Mouse (Mus musculus) midbrain, embryonic 14.5 days (tissue): ENCODE data around the gene Dync2h1. TPM values are rescaled to one million over a fixed set of nuclear protein-coding genes. Genes with fewer than 3 reads are reported as not detected.
"Not testable (repeated sequence)": the region's sequence is repeated elsewhere in the genome, so short reads cannot be mapped to it uniquely, and the experiment has no call there.

Source experiments
- ATAC-seq: fragments of 200-750 bp; cut with Nextera tagmentation; 2 replicates; pipeline ENCODE4 v1.8.0; 2017; ENCODE audit warnings: moderate number of reproducible peaks, moderate library complexity; ENCODE audit not compliant: low FRiP score, low TSS enrichment
- DNase-seq: peaks from one replicate; pipeline ENCODE4 v3.0.0-alpha.2; 2015
- H3K27ac ChIP-seq: fragments of 300-500 bp; sonication (generic); replicated peaks from 2 replicates; pipeline ENCODE4 v1.5.1; 2014; ENCODE audit warnings: mild to moderate bottlenecking, low read depth, low read length, moderate library complexity
- H3K27me3 ChIP-seq: fragments of 300-500 bp; sonication (generic); 2 replicates; pipeline ENCODE4 v1.6.1; 2014; ENCODE audit warnings: low read length, control low read depth, mixed read lengths; ENCODE audit not compliant: control insufficient read depth, insufficient read depth
- H3K36me3 ChIP-seq: fragments of 300-500 bp; sonication (generic); 2 replicates; pipeline ENCODE4 v1.6.1; 2014; ENCODE audit warnings: low read length, control low read depth; ENCODE audit not compliant: control insufficient read depth, insufficient read depth
- H3K4me1 ChIP-seq: fragments of 300-500 bp; sonication (generic); 2 replicates; pipeline ENCODE4 v1.6.1; 2014; ENCODE audit warnings: mild to moderate bottlenecking, antibody characterized with exemption, low read length, control low read depth; ENCODE audit not compliant: control insufficient read depth, insufficient read depth
- H3K4me2 ChIP-seq: fragments of 300-500 bp; sonication (generic); 2 replicates; pipeline ENCODE4 v1.6.1; 2014; ENCODE audit warnings: mild to moderate bottlenecking, low read length, moderate library complexity
- H3K4me3 ChIP-seq: fragments of 300-500 bp; sonication (generic); replicated peaks from 2 replicates; pipeline ENCODE4 v1.5.1; 2014; ENCODE audit warnings: low read depth, low read length
- H3K9ac ChIP-seq: fragments of 300-500 bp; sonication (generic); replicated peaks from 2 replicates; pipeline ENCODE4 v1.6.1; 2014; ENCODE audit warnings: mild to moderate bottlenecking, low read length, moderate library complexity
- H3K9me3 ChIP-seq: fragments of 300-500 bp; sonication (generic); 2 replicates; pipeline ENCODE4 v1.6.1; 2016; ENCODE audit warnings: low read length, control low read depth, mixed read lengths; ENCODE audit not compliant: control insufficient read depth
- WGBS: fragments of 180-500 bp; shearing (Covaris S2); extraction: QIAGEN DNeasy Blood & Tissue Kit; methylation state at CpG from one replicate; pipeline ENCODE4 v1.1.7; 2014; 5-methylcytosine and 5-hydroxymethylcytosine counted together
- polyA plus RNA-seq: library from polyadenylated mRNA; unstranded; fragments of >200 nt; fragmentation: Nextera tagmentation; extraction: Ambion mirVana; gene quantifications from 2 replicates; pipeline ENCODE4 v1.2.1, GENCODE M21; 2014

The Dync2h1 gene
- polyA plus RNA-seq, 1 experiment from 2014 or later, result 26.3 TPM

GRCm38 (mm10) chr9:6994275-6994674 is 190.0 kb downstream of the Dync2h1 start:
- Histone ChIP-seq H3K4me1 (no peaks in the 10 kb centered on the region), H3K4me3 (no peak overlapping the region), H3K9me3 (no peaks in the 10 kb centered on the region), H3K36me3 (peaks cover 24% of the 10 kb centered on the region), H3K27me3 (no peaks in the 10 kb centered on the region), H3K9ac (no peak overlapping the region), H3K4me2 (no peak overlapping the region), H3K27ac (no peak overlapping the region)
- DNase-seq (no peak), ATAC-seq (no peak)

DNA sequence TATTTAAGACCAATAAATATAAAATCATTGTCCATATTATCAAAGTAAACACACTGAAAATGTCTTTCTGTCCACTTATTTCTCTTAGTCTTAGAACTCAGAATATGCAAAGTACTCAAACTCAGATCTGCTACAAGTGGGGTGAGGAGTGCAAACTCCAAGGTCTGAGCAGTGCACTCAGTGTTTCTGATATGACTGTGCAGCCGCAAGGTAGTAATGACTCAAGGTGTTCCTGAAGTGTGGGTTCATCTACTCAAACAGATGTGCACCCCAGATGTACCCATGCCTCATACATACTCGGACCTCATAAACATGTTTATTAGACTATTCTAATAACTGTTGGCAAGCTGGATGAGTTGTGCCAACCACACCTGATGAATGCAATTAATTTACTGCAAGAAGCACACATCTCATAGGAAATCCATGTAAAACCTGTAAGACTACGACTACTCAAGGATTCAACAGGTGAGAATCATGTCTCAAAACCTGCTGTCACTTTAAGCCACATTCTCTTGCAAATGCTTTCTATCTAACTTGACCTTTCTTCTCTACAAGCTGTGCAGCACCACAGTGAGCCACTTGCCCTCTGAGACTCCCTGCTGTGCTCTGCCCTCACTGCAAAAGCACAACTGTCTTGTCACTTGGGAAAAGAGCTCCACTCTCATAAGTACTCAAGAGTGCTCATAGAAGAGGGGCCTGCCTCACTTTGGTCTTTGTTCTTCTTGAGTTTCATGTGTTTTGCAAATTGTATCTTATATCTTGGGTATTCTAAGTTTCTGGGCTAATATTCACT is 195.2 kb downstream of the Dync2h1 start:
- Histone ChIP-seq H3K9ac (no peak overlapping the region), H3K4me2 (no peak overlapping the region), H3K4me1 (no peaks in the 10 kb centered on the region), H3K9me3 (no peaks in the 10 kb centered on the region), H3K36me3 (peaks cover 9% of the 10 kb centered on the region; the same call in 1 of the 2 replicates), H3K27me3 (no peaks in the 10 kb centered on the region), H3K27ac (no peak overlapping the region), H3K4me3 (no peak overlapping the region)
- DNase-seq (no peak), ATAC-seq (no peak)
- WGBS, result 92% methylated on average over 3 of the region's 3 CpGs

DNA sequence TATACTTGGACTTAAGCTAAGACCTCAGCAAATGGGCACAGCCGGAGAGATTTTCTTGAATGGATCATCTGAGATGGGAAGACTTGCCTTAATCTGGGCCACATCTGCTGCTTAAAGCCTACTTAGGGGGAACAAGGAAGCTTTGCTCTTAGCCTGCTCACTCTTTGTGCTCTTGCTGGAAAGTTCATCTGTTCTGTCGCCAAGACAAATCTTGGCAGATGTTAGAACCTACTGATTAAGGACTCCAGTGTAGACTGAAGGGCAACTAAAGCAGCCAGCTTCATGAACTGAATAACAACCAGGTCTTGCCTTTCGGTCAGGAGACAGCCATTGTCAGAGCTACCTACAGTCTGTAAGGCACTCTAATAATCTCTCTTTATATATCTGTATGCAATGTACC is 198.1 kb downstream of the Dync2h1 start:
- Histone ChIP-seq H3K9ac (no peak overlapping the region), H3K27me3 (no peaks in the 10 kb centered on the region), H3K9me3 (no peaks in the 10 kb centered on the region), H3K36me3 (peaks cover 11% of the 10 kb centered on the region), H3K4me3 (no peak overlapping the region), H3K27ac (no peak overlapping the region), H3K4me1 (no peaks in the 10 kb centered on the region), H3K4me2 (no peak overlapping the region)
- DNase-seq (no peak), ATAC-seq (no peak)
- WGBS, result 91% methylated on average over 3 of the region's 3 CpGs

DNA sequence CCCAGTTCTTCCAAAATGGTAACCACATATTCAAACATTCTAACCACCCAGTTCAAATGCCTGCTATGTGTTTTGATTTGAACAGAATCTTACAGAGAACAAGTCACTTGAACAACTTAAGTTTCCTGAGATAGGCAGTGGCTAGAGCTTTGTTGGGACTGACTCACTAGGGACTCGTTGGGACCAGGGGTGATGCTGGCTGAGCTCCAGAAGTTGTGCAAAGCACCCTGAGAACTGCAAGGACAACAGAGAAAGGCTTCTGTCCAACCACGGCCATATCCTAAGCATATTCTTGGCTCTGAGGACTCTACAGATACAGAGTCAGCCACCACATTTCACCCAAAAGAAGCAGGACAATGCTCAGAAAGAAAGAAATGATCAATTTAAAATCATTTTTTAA is 215.1 kb downstream of the Dync2h1 start:
- DNase-seq (no peak), ATAC-seq (no peak)
- 84% methylated on average over 2 of the region's 2 CpGs for WGBS
- Histone ChIP-seq H3K4me3 (no peak overlapping the region), H3K4me2 (no peak overlapping the region), H3K9ac (no peak overlapping the region), H3K4me1 (no peaks in the 10 kb centered on the region), H3K9me3 (no peaks in the 10 kb centered on the region), H3K27ac (no peak overlapping the region), H3K36me3 (peaks cover 10% of the 10 kb centered on the region; the same call in 1 of the 2 replicates), H3K27me3 (no peaks in the 10 kb centered on the region)

DNA sequence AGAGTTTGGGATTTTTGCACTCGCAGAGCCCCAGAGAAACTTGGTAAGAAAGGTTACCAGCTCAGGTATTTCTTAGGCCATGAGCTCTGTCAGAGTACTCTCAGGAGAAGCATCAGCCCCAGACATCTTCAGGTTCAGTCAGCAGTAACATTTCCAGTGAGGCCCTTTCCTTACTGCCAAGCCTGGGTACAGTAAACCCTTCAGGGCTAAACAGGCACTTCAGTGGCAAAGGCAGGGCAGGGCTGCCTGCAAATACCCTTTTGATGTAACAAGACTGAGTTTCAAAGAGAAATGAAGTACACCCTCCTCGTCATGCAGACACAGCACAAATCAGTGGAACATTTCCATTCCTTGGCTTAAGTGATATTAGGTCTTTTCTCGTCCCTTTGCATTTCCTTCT is 219.2 kb downstream of the Dync2h1 start:
- no peak for DNase-seq
- H3K4me3 ChIP-seq, result no peak overlapping the region
- H3K36me3 ChIP-seq, result peaks cover 14% of the 10 kb centered on the region; the same call in 1 of the 2 replicates
- no peak overlapping the region for H3K4me2 ChIP-seq
- H3K27me3 ChIP-seq, result no peaks in the 10 kb centered on the region
- WGBS, result 91% methylated on average over 3 of the region's 3 CpGs
- H3K4me1 ChIP-seq, result no peaks in the 10 kb centered on the region
- ATAC-seq, result no peak
- H3K27ac ChIP-seq, result no peak overlapping the region
- H3K9ac ChIP-seq, result no peak overlapping the region
- no peaks in the 10 kb centered on the region for H3K9me3 ChIP-seq

DNA sequence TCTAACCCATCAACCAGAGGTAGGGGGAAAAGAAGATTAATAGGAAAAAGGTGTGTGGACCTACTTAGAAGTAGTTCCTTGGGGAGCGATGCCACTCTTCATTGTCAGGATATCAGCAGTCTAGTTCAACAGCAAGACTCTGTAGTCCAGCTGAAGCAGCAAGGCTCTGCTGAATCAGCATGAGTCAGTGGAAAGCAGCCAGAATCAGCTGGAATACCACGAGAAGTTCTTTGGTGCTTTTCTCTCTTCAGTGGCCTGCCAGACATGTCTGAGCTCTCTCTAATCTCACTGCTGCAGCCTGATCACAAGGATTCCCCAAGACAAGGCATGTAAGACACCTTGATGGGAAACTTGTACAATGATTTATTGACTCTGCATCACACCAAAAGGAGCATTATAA is 225.9 kb downstream of the Dync2h1 start:
- WGBS, result 87% methylated on average over 2 of the region's 2 CpGs
- H3K4me3 ChIP-seq, result no peak overlapping the region
- H3K27ac ChIP-seq, result no peak overlapping the region
- H3K4me1 ChIP-seq, result no peaks in the 10 kb centered on the region
- no peak for ATAC-seq
- no peak overlapping the region for H3K4me2 ChIP-seq
- peaks cover 3% of the 10 kb centered on the region; the same call in 1 of the 2 replicates for H3K36me3 ChIP-seq
- DNase-seq, result no peak
- no peak overlapping the region for H3K9ac ChIP-seq
- no peaks in the 10 kb centered on the region for H3K9me3 ChIP-seq
- H3K27me3 ChIP-seq, result no peaks in the 10 kb centered on the region

- ATAC-seq (no peak), DNase-seq (no peak)
- Histone ChIP-seq H3K27ac (no peak overlapping the region), H3K27me3 (no peaks in the 10 kb centered on the region), H3K36me3 (peaks cover 10% of the 10 kb centered on the region), H3K4me2 (no peak overlapping the region), H3K4me1 (no peaks in the 10 kb centered on the region), H3K9me3 (no peaks in the 10 kb centered on the region), H3K4me3 (no peak overlapping the region), H3K9ac (no peak overlapping the region)
- WGBS, result 15% methylated on average over 1 of the region's 1 CpGs
Measured at GRCm38 (mm10) chr9:6927399-6928035, 256.7 kb downstream of the Dync2h1 start.

GRCm38 (mm10) chr9:6913471-6913870 is 270.8 kb downstream of the Dync2h1 start:
- no peaks in the 10 kb centered on the region for H3K36me3 ChIP-seq
- 96% methylated on average over 1 of the region's 1 CpGs for WGBS
- no peak overlapping the region for H3K4me3 ChIP-seq

DNA sequence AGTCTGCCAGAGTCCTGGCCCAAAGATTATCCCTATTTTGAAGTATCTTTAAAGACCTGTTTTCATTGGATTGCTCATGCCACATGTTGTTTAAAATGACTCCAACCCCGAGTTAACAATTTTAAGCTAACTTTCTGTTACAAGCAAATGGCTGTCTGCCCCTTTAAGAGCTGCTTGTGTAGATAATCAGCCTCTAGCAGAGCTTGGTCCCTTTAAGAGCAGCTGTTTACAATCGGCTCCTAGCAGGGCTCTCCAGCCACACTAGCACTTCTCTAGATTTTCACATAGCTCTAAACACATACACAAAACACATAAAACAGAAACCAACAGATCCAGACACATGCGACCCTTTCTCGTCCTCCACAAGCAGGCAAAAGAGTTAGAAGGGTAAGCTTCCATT is 273.7 kb downstream of the Dync2h1 start:
- not testable (repeated sequence) for H3K9me3 ChIP-seq, H3K4me2 ChIP-seq, DNase-seq, H3K4me1 ChIP-seq, H3K36me3 ChIP-seq, H3K4me3 ChIP-seq, ATAC-seq, H3K27ac ChIP-seq, H3K27me3 ChIP-seq, H3K9ac ChIP-seq
- 64% methylated on average over 4 of the region's 4 CpGs for WGBS

More at GRCm38 (mm10) chr9:6913471-6913870, 270.8 kb downstream of the Dync2h1 start:
- Histone ChIP-seq H3K9ac (no peak overlapping the region), H3K4me1 (no peaks in the 10 kb centered on the region), H3K27me3 (no peaks in the 10 kb centered on the region), H3K9me3 (no peaks in the 10 kb centered on the region), H3K4me2 (no peak overlapping the region), H3K27ac (no peak overlapping the region)
- ATAC-seq (no peak), DNase-seq (no peak)
